Mouse (Mus musculus) B cell, adult 2 months (primary cell): Measurements from ENCODE around the gene Col5a3.

Experiments used
- DNase-seq, 2 experiments: peaks; one replicate each; pipeline ENCODE4 v3.0.0; 2022

The Col5a3 gene

DNA sequence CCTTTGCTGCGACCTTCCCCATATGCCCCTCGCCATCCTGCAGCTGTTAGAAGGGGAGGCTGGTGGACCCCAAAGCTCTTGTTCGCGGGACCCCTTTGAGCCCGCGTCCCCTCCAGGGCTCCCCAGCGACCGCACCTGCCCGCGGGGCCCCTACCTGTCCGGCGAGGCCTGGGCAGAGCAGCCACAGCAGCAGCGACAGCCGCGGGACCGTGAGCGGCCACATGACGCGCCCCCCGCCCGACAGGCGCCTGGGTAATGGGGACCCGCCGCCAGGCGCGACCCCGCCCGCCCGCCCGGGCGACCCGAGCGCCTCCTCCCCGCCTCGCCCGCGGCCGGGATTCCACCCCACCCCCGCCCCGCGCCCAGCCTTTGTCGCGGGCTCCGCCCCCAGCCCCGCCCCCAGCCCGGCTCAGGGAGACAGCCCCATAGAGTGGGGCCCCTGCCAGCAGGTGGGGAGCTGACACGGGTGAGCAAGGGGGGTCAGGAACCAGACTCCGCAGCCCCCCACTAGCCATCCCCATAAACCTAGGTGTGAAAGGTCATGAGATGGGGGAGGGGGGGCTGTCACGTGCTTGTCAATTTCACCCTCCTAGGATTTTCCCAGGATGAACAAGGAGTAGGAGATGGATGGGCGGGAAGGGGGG, 68.7 kb downstream of the Col5a3 start, which contains the start of gene Olfm2:
Gene Olfm2, minus strand, starts transcription at position 333 of the 644 bp plus-strand sequence.
- no peak for DNase-seq

DNA sequence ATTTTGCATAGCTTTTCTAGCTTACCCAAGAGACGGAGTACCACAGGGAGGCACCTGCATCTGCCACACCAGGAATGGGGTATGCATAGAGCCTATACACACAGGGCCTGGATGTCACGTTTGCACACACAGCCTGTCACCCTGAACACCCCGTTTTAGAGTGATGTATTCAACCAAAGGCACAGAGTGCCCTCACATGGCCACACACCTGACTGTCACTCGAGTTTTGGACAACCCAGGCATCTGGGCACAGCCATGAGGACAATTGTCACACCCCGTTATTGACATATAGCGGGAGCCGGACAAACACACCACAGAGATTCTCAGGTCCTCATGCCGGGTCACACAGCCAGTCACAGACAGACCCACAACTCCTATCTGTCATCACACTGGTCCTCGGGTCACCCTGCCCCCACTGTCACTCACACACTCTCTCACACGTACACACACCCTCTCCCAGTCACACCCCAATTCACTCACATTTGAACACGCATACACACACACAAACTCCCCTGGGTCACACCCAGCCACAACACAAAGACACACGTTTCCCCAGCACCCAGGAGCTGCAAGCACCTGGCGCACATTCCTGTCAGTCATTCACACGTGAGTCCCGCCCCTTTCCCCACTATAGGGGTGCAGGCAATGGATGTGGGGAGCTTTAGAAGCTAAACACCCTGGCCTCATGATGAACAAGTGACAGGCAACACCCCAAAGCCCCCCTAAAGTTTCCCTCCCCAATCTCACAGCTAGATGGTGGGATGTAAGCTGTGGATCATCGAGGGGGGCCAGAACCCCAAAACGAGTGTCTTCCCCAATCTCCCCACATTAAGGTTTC, 69.5 kb downstream of the Col5a3 start:
- no peak for DNase-seq

DNA sequence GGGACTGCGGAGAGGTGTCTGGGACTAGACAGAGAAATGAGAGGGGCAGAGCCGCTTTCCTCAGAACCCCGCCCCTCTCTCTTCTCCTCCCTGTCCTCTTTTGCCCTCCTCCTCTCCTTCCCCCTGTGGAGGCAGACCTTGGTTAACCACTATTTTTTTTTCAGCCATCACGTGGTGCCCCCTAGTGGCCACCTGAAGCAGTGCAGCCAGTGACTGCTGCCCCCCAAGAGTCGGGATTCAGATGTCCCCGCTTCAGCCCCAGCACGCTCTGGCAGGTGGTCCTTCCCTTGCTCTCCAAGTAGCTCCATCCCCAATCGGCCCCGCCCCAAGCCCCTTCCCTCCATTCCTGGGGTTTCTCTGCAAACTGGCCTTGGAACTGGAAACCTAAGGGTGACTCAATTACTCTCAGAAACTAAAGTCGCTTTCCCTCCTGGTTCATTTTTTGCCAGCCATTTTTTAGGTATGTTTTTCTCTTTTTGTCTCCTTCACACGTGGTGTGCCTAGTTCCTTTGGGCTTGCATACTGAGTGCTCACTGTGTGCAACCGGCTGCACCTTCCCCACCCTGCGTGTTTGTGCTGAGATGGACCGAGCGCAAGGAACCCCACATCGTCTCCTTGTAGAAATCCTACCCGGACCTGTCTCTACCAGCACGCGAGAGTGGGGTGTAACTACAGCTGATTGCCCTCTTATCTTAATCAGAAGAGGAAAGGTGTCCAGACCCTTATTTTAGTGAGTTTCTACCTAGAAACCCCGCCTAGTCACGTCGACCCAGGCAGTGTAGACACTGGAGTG, 70.7 kb downstream of the Col5a3 start:
- DNase-seq: peak; percentile 59 to 60

DNA sequence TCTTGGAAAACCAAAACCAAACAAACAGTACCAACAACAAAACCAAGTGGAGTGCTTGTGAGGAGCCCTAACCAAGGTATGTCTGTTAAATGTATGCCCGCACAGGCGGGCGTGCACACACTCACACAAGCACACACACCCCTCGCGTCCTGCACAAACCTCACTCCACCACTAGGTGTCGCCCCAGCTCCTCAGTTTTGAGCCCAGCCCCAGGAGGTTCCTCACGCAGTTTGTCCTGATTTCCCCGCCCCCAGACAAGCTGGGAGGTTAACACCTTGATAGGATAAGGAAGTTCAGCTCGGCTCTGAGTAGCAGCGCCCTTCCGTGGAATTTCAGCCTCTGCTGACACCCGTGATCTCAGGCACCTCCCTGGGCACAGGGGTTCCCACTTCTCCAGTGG, 74.5 kb downstream of the Col5a3 start:
- DNase-seq: peak; percentile 77

DNA sequence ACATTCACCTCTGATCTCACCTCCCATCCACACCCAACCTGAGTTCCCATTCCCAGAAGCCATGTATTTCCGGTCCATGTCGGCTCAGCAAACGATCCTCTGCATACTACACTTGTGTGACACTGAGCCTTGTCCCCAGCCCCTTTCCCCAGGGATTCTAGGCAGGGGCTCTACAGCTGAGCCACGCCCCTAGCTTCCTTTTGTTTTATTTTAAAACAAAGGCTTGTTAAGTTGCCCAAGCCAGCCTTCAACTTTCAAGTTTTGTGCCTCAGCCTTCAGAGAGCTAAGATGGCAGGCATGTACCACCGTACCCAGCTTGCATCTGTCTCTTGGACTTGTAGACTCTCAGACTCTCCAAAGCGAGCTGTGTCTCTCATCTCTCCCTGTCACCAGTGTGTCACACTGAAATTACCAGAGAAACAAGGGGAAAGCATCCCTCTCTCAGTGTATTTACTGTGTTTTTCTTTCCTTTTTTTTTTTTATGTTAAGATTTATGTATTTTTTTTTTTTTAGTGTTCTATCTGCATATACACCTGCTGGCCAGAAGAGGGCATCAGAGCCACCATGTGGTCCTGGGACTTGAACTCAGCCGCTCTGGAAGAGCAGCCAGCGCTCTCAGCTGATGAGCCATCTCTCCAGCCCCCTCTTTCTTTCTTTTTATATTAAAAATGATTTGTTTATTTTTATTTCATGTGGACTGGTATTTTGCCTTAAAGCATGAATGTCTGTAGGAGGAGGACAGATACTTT, 76.4 kb downstream of the Col5a3 start:
- peak in 1 of 2 experiments; percentile 33 for DNase-seq

DNA sequence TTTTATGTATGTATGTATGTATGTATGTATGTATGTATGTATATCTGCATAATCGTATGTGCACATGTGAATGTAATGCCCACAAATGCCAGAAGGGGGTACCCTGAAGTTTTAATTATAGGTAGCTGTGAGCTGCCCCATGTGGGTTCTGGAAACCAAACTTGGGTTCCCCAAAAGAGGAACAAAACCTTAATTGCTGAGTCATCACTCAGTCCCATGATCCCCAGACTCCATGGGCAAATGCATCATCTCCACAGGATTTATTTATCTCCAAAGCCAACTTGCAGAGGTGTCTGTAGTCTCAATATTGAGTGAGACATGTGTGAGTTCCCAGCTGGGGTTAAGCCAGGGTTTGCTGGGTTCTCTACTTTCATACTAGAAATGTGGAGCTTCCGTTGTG, 77.6 kb downstream of the Col5a3 start:
- DNase-seq: no peak

DNA sequence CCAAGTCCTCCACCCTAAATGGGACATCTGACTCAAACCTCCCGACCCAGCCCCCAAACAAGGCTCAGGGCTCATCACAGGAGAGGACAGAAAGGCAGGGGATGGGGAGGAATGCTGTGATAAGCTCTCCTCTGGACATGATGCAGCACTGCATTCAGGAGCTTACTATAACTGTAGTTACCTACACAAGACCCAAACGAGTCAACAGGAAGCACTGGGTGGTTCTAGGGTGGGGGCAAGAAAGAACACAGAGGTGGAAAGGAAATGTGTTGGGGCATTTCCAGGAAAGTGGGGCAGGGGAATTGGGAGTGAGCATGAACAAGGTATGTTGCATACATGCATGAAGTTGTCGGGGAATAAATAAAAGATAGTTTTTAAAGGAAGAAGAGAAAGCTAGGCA, 80.2 kb downstream of the Col5a3 start:
- DNase-seq: no peak

DNA sequence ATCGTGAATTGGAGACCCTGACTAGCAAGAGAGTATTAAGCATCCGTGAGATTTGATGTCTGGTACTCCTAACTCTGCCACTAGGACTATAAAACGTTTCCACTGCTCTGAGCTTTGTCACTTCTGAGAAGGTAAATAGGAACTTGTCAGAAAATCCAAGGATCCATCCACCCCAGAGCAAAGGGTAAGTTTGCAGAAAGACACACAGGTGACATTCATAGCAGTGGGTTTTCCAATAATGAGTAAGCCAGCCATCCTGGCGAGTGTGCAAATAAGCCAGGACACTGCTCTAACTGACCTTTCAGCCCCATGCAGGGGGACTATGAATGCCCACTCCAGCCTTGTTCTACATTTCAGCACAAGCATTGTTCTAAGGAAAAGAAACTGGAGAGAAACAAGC, 83.1 kb downstream of the Col5a3 start:
- no peak for DNase-seq

DNA sequence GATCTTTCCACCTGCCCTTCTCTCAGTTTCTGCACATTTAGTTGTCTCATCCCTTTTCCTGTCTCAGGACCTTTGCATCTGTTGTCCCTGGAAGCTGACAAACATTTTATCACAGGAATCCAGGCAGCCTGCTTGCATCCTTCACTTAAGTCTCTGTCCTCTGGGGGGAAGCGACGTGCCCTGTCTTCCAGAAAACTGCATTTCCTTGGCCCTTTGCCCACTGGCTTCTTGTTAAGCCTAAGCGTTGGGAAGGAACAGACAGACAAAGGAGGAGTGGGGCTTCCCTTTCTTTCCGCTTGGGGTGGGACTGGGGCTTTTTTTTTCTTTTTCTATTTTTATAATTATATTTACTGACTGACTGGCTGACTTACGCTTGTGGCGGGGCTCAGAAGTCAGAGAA, 85.4 kb downstream of the Col5a3 start:
- DNase-seq: no peak

DNA sequence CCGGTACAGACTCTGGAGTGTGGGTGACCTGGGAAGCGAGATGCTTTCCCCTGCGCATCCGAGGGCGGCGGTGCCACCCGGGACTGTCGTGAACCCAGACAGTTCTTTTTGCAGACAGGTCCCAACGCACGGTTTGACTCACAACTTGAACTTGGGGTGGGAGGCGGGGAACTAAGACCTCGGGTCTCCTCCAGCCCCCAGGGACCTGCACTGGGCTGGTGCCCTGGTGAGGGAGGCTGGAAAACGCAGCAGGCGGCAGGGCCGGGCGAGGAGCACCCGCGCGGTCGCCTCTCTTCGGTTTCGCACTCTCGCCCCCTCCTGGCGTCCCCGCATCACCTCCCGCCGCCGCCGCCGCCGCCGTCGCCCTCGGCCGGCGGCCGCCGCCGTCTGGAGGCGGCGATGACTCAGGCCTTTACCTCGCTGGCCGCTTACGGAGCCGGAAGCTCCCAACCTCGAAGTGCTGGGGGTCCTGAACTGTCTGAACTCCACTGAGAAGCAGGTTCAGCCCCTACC, 87.2 kb downstream of the Col5a3 start:
- DNase-seq: peak; percentile 49 to 52

DNA sequence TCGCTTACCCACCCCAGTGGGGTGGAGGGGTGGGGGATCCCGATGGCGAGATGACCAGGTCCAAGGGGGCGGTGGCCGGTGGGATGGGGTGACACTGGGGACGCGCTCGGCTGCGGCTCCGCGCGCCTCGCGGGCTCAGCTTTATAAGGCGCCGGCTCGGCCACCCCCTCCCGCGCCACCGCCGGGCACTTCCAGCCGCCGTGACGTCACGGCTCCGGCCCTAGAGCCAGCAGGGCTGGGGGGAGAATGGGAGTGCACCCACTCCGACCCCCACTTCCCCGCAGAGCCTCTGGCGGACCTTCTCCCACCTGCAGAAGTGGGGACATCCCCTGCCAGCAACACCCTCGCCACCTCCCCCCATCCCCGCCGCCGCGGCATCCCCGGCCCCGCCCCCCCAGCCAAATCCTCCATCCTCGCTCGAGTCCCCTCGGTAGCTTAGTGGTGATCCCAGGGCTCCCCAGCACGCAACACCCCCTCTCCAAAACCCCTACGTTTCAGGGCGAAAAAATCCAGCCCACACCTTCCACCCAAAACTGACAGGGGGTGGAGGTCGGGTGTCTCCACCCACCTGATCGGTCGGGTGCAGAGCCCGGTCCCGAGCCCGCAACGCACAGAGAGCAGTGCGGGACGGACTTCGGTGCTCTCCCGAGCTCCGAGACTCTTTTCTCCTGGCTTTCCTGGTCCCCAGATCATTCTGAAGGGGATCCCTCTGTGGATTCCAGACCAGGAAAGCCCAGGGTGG, 87.8 kb downstream of the Col5a3 start:
- DNase-seq: no peak

DNA sequence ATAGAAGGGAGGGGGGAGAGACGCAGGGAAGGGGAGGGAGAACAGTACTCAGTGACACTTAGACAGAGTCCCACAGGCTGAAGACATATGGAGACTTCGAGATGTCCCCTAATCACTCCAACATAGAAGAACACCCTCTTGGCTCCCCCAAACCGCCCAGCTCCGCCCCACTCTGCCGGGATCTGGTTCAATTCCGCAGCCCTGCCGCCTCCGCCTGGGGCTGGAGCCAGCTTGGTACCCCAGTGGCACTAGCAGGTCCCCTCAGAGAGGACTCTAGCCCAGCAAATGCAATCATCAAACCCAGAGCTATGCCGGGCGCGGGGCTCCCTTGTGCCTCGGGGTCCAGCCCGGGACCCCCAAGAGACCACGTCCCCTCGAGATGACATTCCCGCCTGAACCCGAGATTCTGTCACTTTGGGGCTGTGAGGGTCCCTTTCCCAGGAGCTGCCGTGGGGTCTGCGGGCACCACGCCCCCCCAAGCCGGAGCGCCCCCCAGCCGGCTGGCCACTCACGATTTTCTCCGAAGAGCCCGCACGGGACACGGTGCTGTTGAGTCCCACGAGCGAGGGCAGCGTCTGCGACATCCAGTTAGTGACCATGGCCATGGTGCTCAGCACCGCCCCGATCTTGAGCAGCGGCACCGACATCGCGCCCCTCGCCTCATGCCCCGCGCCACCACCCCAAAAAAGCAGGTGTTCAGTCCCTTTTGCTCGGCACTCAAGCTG, 88.6 kb downstream of the Col5a3 start:
- DNase-seq: no peak

DNA sequence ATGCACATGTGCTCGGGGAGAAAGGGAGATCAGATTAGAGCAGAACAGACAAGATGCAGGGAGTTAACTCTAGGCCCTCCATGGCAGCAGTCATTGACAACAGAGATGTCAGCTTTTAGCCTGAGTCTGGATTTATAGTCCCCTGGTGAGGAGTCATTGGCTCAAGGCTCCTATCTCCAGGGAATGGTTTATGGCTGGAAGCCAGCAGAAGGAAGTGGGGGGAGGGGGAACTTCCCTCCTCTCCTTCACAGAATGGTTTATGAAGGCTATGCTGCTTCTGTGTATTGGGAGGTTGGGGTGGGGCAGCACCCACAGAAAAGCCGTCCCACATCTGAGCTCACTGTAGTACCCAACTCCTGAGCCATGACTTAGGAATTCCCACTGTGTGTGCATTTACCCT, 93.3 kb downstream of the Col5a3 start:
- no peak for DNase-seq
